24 mouse cellular contexts compared by ENCODE assay signal in the genomic region with DNA sequence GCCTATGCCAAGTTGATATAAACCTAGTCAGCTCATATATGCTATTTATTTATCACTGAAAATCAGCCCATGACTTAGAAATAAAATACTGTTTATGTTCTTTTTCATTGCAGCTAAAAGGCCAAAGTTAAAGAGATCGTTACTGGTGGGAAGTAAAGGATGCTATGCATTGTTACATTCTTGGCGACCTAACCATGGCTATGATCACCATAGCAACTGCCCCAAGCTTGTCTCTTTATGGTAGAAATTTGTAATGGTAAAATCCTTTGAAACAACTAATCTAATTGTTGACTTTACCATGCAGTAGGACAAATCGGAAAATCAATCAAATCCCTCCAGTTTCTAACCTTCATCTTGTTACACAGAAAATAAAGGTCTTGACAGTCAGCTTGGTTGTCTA.
"Had no signal": no experiment of that assay in that cellular context is flagged by ENCODE, and none has a peak within 500 bp of the region (broad histone marks: within the 10 kb centered on the region; RNA-seq: fewer than 3 reads in every experiment).

No protein-coding gene starts in this region.

- H3K27ac ChIP-seq: gastrocnemius, adult 2 months; heart, embryonic 10.5 days; hindbrain, embryonic 10.5 days; hindbrain, embryonic 12.5 days; hindbrain, embryonic 14.5 days; intestine, embryonic 15.5 days; layer of hippocampus, adult 2 months; left cerebral cortex, adult 2 months; limb, embryonic 10.5 days; limb, embryonic 12.5 days had no signal

- ATAC-seq: hindbrain, embryonic 16.5 days; inflammation-experienced regulatory T-cells, adult 6 months; intestine, embryonic 15.5 days; intestine, postnatal 0 days had no signal

- H3K36me3 ChIP-seq: heart, embryonic 10.5 days; heart, embryonic 12.5 days; hindbrain, embryonic 10.5 days; hindbrain, embryonic 12.5 days; intestine, embryonic 15.5 days; limb, embryonic 10.5 days; limb, embryonic 12.5 days had no signal

- H3K4me1 ChIP-seq: heart, embryonic 10.5 days; heart, embryonic 12.5 days; hindbrain, embryonic 12.5 days; intestine, embryonic 15.5 days; limb, embryonic 10.5 days; limb, embryonic 12.5 days had no signal

- H3K4me2 ChIP-seq: heart, embryonic 12.5 days; hindbrain, embryonic 12.5 days; hindbrain, embryonic 14.5 days; intestine, embryonic 15.5 days; limb, embryonic 12.5 days had no signal

- H3K27me3 ChIP-seq: heart, embryonic 12.5 days; hindbrain, embryonic 12.5 days; intestine, embryonic 15.5 days; limb, embryonic 12.5 days had no signal

- H3K9me3 ChIP-seq: heart, embryonic 10.5 days; heart, embryonic 12.5 days; hindbrain, embryonic 12.5 days; intestine, embryonic 15.5 days; limb, embryonic 10.5 days; limb, embryonic 12.5 days had no signal

- H3K4me3 ChIP-seq: gastrocnemius, adult 2 months; heart, embryonic 10.5 days; heart, embryonic 12.5 days; hindbrain, embryonic 10.5 days; hindbrain, embryonic 12.5 days; intestine, embryonic 15.5 days; layer of hippocampus, adult 2 months; left cerebral cortex, adult 2 months; limb, embryonic 10.5 days; limb, embryonic 12.5 days had no signal

- DNase-seq: gastrocnemius, adult 2 months; gastrocnemius, postnatal 10 days; gastrocnemius, postnatal 25 days; heart, adult 18-20 months; heart, postnatal 10 days; heart, postnatal 4 days; kidney, adult 18-20 months; kidney, adult 8-10 months; kidney, postnatal 10 days; kidney, postnatal 25 days; kidney, postnatal 4 days had no signal

- H3K9ac ChIP-seq: heart, embryonic 12.5 days; hindbrain, embryonic 12.5 days; hindbrain, embryonic 14.5 days; intestine, embryonic 15.5 days; limb, embryonic 12.5 days had no signal
